Mouse (Mus musculus): ENCODE data around the gene Mapt.

GRCm38 (mm10) chr11:104186837-104187150, 44.4 kb upstream of the Mapt start:
- TF ChIP-seq POLR2A (IDR thresholded peaks at IDR 0.05; ENCODE audit: insufficient read length, low read depth), result no peak
- no peak for TF ChIP-seq POLR2AphosphoS2 (IDR thresholded peaks at IDR 0.05; ENCODE audit: insufficient read length, low read depth)
- TF ChIP-seq MYOD1 (IDR thresholded peaks at IDR 0.05; ENCODE audit: control insufficient read depth in 1 of 3, insufficient read length in 2 of 3, low read depth in 2 of 3), result no peak
- TF ChIP-seq MAX (IDR thresholded peaks at IDR 0.05; ENCODE audit: low read depth), result no peak
- no peak for TF ChIP-seq CEBPB (IDR thresholded peaks at IDR 0.05; ENCODE audit: insufficient read depth, poor library complexity, severe bottlenecking)
- TF ChIP-seq REST (IDR thresholded peaks at IDR 0.05; ENCODE audit: insufficient read depth, insufficient read length), result no peak
- no peak for TF ChIP-seq USF1 (IDR thresholded peaks at IDR 0.05; ENCODE audit: low read depth)
- TF ChIP-seq MYOG (IDR thresholded peaks at IDR 0.05; ENCODE audit: control insufficient read depth in 1 of 3, insufficient read depth in 1 of 3, insufficient read length in 2 of 3, low read depth in 2 of 3), result no peak
